Mouse (Mus musculus) E14TG2a.4 (cell line): ENCODE measurements at regions not wholly inside any gene's neighbourhood (a gene's known extent, or its start where the extent isn't known, plus 50 kb on each side); places are given as distances from the start of the nearest gene placed in this dataset.

Experiments
- H3K27me3 ChIP-seq: 2 replicates; pipeline ENCODE4 v1.6.1; 2014; ENCODE audit warnings: low read length, control low read depth; ENCODE audit not compliant: insufficient read depth
- H3K36me3 ChIP-seq: 2 replicates; pipeline ENCODE4 v1.6.1; 2014; ENCODE audit warnings: low read length, control low read depth; ENCODE audit not compliant: insufficient read depth
- H3K4me1 ChIP-seq: replicated peaks from 2 replicates; pipeline ENCODE4 v1.6.1; 2014; ENCODE audit warnings: low read depth, low read length, control low read depth
- H3K4me3 ChIP-seq: replicated peaks from 2 replicates; pipeline ENCODE4 v1.5.1; 2014; ENCODE audit warnings: mild to moderate bottlenecking, low read length
- H3K9me3 ChIP-seq: 2 replicates; pipeline ENCODE4 v1.6.1; 2014; ENCODE audit warnings: low read length, control low read depth
- CTCF ChIP-seq: conservative IDR thresholded peaks from 2 replicates; pipeline ENCODE4 v1.5.1; 2014; ENCODE audit warnings: low read length
- NANOG ChIP-seq: IDR thresholded peaks from 2 replicates; pipeline ENCODE4 v1.6.1; 2014; ENCODE audit warnings: borderline replicate concordance, low read length, mixed read lengths
- POU5F1 ChIP-seq: IDR thresholded peaks from 2 replicates; pipeline ENCODE4 v1.6.1; 2014; ENCODE audit warnings: low read length, borderline replicate concordance

GRCm38 (mm10) chr1:62901375-62901774 lies 198.3 kb downstream of the Nrp2 start:
- TF ChIP-seq NANOG (no peak), CTCF (no peak), POU5F1 (no peak)
- Histone ChIP-seq H3K36me3 (no peaks in the 10 kb centered on the region), H3K4me1 (no peaks in the 10 kb centered on the region), H3K4me3 (no peak overlapping the region), H3K27me3 (no peaks in the 10 kb centered on the region), H3K9me3 (no peaks in the 10 kb centered on the region)

- no peaks in the 10 kb centered on the region for H3K9me3 ChIP-seq
- TF ChIP-seq POU5F1 (no peak), NANOG (no peak), CTCF (no peak)
- H3K4me3 ChIP-seq, result no peak overlapping the region
- H3K36me3 ChIP-seq, result no peaks in the 10 kb centered on the region
- no peaks in the 10 kb centered on the region for H3K4me1 ChIP-seq
- H3K27me3 ChIP-seq, result no peaks in the 10 kb centered on the region
These were observed 198.8 kb downstream of the Nrp2 start for GRCm38 (mm10) chr1:62901871-62902270.

GRCm38 (mm10) chr1:62902931-62903453 lies 199.9 kb downstream of the Nrp2 start:
- Histone ChIP-seq H3K27me3 (no peaks in the 10 kb centered on the region), H3K4me1 (no peaks in the 10 kb centered on the region)
- TF ChIP-seq CTCF (no peak), POU5F1 (no peak; the same call in 1 of the 2 replicates), NANOG (no peak)

GRCm38 (mm10) chr1:62905739-62906138 lies 202.7 kb downstream of the Nrp2 start:
- TF ChIP-seq CTCF (no peak), NANOG (no peak), POU5F1 (no peak)
- Histone ChIP-seq H3K4me1 (peaks cover 21% of the 10 kb centered on the region), H3K9me3 (no peaks in the 10 kb centered on the region), H3K36me3 (no peaks in the 10 kb centered on the region), H3K4me3 (no peak overlapping the region), H3K27me3 (peaks cover 12% of the 10 kb centered on the region)

More at GRCm38 (mm10) chr1:62902931-62903453, 199.9 kb downstream of the Nrp2 start:
- Histone ChIP-seq H3K4me3 (no peak overlapping the region), H3K9me3 (no peaks in the 10 kb centered on the region), H3K36me3 (no peaks in the 10 kb centered on the region)

- no peak for TF ChIP-seq NANOG
- no peak for TF ChIP-seq CTCF
- TF ChIP-seq POU5F1, result no peak
- Histone ChIP-seq H3K36me3 (no peaks in the 10 kb centered on the region), H3K9me3 (no peaks in the 10 kb centered on the region)
These were observed 204.2 kb downstream of the Nrp2 start for GRCm38 (mm10) chr1:62907243-62907642.

More at GRCm38 (mm10) chr1:62907243-62907642, 204.2 kb downstream of the Nrp2 start:
- Histone ChIP-seq H3K4me3 (no peak overlapping the region), H3K27me3 (peaks cover 12% of the 10 kb centered on the region), H3K4me1 (peaks cover 30% of the 10 kb centered on the region)
